Mouse (Mus musculus): ENCODE results near the gene 1110002E22Rik.

1110002E22Rik gene

GRCm38 (mm10) chr3:138106887-138107286 is 42.0 kb downstream of the 1110002E22Rik start:
- no peak for DNase-seq (ENCODE audit: low spot score)

- no peak for DNase-seq (ENCODE audit: low spot score)
These were observed 46.3 kb downstream of the 1110002E22Rik start for GRCm38 (mm10) chr3:138110910-138111782.

DNA sequence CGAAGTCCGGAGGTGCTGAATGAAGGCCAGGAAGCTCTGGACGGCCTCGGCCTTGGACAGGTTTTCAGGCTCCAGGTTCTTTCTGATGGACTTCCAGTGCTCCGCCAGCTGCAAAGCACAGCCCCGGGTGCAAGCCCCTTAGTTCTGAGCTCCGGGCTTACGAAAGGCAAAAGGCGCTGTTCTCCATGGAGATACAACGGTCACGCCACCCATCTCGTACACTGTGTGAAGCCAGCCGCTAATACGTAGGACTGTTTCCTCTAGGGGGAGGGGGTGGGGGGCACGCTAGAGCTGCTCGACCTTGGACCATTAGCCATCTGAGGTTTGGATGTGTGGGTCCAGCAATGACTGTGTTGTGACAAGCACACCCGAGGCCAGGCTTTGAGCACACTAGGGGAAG is 49.3 kb downstream of the 1110002E22Rik start:
- DNase-seq (ENCODE audit: low spot score), result no peak

- no peak for DNase-seq (ENCODE audit: low spot score)
These were observed 52.0 kb downstream of the 1110002E22Rik start for GRCm38 (mm10) chr3:138116871-138117270.

DNA sequence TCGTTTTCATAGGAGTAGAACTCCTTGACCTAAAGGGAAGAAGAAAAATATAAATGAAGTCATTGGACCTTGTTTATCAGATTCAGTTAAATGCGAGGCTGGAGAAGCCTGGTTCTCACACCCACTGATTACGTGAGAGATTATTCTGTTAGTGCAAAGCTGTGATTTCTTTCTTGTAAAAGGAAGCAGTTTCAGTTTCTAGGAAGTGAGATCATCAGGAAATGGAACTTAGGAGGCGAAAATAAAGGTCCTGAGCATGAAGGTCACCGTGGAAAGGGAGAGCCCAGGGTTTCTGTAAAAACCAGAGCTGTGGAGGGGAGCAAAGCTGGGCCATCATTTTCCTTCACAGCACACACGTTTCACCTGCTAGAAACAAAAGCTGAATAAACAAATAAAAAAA is 53.5 kb downstream of the 1110002E22Rik start:
- DNase-seq (ENCODE audit: low spot score), result no peak

GRCm38 (mm10) chr3:138118831-138119230 is 54.0 kb downstream of the 1110002E22Rik start:
- no peak for DNase-seq (ENCODE audit: low spot score)

- DNase-seq (ENCODE audit: low spot score), result no peak
These were observed 54.7 kb downstream of the 1110002E22Rik start for GRCm38 (mm10) chr3:138119444-138120105.

- no peak for DNase-seq (ENCODE audit: low spot score)
These were observed 56.6 kb downstream of the 1110002E22Rik start for GRCm38 (mm10) chr3:138121461-138121860.

GRCm38 (mm10) chr3:138123842-138124241 is 59.0 kb downstream of the 1110002E22Rik start:
- DNase-seq (ENCODE audit: low spot score), result no peak

DNA sequence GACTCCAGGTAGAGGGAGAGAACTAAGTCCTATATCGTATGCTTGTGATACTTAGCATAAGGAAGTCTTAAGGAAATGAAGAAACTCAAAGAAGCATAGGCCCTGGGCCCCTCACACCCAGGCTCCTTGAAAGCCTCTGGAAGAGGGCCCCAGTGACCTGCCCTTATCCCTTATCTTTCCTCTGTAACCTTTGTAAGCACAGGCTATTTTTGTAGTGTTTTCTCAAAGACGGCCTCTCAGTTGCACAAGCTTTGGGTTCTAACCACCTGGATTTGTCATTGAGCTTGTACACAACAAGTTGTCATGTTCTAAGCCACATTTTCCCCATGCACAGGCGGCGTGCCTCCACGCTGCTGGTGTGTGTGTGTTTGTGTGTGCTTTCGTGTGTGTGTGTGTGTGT is 64.3 kb downstream of the 1110002E22Rik start:
- no peak for DNase-seq (ENCODE audit: low spot score)

GRCm38 (mm10) chr3:138130692-138131091 is 65.8 kb downstream of the 1110002E22Rik start:
- no peak for DNase-seq (ENCODE audit: low spot score)
